Mouse (Mus musculus) retina, postnatal 7 days (tissue): ENCODE measurements around the gene Atp5j.

Experiments
- DNase-seq: peaks from one replicate; pipeline ENCODE4 v3.0.0-alpha.2; 2012; ENCODE audit warnings: low read depth, low spot score

Atp5j gene

DNA sequence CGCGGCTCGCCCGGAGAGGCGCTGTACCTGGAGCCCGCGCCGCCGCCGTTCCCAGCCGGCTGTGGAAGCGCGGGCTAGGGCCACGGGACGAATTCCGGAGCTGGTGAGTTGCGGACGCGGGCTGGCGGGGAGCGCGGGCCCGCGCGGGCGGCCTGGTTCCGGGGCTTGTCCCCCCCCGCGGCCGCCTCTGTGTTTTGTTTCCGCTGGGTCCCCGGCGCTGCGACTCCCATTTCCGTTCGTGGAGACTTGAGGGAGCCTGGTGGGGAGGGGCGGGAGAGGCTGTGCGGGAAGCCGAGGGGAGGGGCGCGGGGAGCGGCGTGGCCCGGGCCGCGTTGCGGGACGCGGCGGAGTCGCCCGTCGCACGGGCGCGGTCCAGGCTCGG lies at the start of gene Atp5j:
Atp5j (minus strand) TSS at position 185 of the 382 bp plus-strand sequence.
- DNase-seq, result peak; percentile 64

DNA sequence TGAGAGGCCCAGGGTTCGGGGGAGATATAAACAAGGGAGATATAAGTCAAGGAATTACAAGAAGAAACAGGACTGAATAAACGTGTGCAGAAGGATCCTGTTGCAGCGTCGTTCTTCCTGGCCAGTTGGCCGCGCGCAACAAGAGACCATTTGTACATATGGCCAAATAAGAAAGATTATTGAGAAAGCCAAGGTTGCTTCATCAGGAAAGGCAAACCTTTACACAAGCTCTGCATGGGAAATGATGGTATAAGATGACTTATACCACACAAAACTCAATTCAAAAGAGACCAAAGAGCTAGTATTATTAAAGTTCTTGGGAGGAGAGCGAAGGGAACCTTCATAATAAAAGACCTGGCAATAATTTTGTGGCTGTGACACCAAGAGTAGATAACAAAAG lies 49.1 kb upstream of the Atp5j start:
- no peak for DNase-seq

DNA sequence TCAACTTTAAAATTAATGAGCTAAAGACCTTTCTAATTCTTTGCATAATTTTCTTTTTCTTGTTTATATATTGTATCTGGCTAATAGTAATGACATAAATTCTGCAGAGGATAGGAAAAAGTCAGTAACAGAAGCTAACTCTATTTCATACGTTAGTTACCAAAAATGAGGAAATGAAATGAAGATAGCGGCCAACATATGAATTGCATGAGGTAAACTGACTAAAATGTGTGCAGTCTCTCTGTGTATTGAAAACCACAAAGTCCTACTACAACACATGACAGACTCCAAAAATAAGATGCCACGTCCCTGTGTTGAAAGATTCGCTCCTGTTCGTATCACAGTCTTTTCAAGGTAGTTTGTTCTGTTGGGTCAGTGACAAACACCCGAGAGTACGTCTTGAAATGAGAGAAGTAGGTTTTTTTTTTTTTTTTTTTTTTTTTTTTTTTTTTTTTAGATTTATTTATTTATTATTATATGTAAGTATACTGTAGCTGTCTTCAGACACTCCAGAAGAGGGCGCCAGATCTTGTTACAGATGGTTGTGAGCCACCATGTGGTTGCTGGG lies 46.4 kb upstream of the Atp5j start:
- DNase-seq, result no peak

DNA sequence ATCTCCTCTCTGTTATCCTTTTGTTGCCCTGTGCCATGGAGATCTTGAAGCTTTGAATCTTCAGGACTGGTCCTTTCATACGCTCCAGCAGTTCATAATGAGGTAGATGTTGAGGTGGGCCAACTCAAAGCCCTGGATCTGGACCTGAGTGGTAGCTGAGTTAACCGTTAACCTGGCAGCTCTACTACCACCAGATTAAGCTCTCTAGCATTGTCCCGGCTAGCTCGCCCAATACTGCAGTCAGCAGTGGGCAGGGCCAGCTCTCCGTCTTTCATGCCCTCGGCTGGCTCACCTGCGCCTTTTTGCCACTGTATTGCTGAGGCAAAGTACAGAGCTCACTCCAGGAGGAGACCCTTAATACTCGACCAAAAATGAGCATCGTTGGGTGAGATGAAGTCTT lies 45.7 kb upstream of the Atp5j start:
- no peak for DNase-seq

DNA sequence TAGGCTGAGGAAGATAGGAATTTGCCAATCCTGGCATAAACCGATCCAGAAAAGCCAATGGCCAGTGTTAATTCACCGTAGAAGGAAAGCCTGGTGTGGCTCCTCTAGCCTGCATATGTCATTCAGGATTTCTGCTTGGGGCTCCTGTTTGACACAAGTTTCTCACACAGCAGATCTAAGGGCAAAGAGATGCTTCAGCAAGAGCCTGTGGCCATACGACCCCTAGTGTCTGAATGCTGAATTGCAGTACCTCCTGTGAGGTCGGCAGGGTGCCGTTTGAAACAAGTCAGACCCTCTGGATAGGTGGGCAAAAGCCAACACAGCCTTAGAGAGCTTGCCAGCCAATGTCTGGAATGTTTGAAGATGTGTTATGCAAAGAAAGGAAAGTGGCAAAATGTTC lies 43.7 kb upstream of the Atp5j start:
- peak; percentile 48 for DNase-seq

GRCm38 (mm10) chr16:84876082-84876481 lies 40.7 kb upstream of the Atp5j start:
- DNase-seq, result no peak

- DNase-seq, result no peak
Observed at GRCm38 (mm10) chr16:84875718-84876035, 40.3 kb upstream of the Atp5j start.

GRCm38 (mm10) chr16:84875012-84875717 lies 39.7 kb upstream of the Atp5j start:
- no peak for DNase-seq

GRCm38 (mm10) chr16:84873805-84874204 lies 38.4 kb upstream of the Atp5j start:
- no peak for DNase-seq

DNA sequence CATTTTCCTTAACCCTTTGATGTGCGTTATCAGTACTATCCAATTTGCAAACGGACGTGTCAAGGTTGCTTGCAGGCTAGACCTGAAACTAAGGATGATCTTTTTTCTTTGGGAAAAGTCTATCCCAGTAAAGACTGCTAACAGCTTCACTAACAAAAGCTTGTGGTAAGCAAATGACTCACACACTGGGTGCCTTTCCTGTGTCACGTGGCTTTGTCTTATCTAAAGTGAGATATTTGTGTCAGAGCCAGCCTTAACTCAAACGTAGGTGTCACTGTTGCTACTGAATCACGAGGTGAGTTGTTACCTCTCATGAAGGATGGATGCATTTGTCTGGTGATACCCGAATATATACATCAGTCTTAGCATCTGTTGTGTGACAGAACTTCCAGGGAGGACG lies 29.2 kb upstream of the Atp5j start:
- DNase-seq, result no peak

DNA sequence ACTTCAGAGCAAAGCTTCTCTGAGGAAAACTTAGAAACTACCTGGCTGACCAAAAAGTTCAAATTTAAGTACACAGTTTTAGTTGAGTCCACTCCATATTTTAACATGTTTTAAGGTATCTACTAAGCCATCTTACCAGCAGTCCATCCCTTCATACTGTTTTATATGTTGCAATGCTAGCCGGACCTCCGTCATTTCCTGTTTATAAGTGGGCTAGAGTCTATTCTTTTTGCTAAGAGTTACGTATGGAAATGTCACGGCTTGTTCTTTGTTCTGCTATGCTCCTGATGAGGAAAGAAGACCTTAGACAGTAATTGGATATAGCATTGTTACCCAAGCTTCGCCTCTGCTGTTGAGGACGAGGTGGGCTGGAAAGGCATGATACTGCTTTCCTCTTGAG lies 18.1 kb upstream of the Atp5j start:
- no peak for DNase-seq

- DNase-seq, result no peak
Observed at GRCm38 (mm10) chr16:84838576-84838975, 3.2 kb upstream of the Atp5j start.

DNA sequence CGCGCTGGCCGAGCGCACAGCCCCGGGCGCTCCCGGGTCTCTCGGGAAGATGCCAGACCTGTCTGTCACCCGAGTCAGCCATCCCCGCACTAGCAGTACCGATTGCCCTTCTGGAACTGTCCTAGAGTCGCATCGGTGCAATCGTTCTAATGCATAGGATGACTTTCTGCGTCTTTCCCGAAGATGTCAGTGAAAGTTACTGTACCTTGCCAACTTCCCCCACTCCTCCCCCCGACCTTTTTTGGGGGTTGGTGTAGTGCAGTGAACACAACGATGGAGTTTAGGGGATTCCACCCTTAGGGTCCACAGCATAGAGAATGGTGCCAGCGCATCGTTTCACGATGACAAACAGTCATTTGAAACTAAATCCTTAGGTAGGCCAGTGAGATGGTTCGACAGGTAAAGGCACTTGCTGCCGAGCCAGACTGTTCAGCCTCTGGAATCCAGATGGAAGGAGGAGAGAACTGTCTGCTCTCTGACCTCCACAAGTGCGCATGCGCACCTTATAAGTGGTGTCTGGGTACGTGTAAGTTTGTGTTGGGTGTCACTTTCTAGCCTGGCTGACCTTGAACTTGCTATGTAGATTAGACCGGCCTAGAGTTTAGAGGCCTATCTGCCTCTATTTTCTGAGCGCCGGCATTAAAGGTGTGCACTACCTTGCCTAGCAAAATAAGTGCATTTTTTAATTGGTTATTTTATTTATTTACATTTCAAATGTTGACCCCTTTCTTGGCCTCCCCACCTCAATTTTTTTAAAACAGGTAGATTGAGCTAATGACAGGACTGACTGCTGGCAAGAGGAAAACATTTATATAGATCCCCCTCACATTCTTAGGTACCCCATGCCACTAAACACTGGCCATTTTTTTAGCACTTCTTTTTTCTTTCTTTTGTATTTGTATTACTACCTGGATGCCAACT lies 658 bp upstream of the Atp5j start:
- peak; percentile 28 for DNase-seq

- DNase-seq, result peak; percentile 93
Observed at GRCm38 (mm10) chr16:84834745-84835440, 532 bp downstream of the Atp5j start, which contains the start of gene Gabpa. Gabpa (plus strand) TSS chr16:84834925.

GRCm38 (mm10) chr16:84834344-84834743 lies 1.1 kb downstream of the Atp5j start:
- DNase-seq, result no peak

GRCm38 (mm10) chr16:84832736-84833135 lies 2.7 kb downstream of the Atp5j start:
- DNase-seq, result no peak

DNA sequence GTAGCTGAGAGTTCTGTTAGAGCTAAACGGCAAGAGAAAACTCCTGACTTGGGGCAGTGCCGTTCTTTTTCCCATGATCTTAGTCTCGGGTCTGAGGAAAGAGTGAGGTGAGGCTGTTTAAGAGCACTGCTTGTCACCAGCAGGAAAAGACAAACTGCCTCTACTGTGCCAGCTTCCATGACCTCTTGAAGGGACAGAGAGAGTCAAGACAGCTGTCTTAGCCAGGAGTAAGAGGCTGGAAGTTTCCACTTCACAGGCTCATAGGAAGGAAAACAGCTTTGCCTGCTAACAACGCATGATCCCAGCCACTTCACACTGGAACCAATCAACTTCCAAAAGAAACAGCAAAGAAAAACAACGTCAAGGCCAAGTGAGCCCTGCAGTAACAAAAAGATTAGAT lies 3.7 kb downstream of the Atp5j start:
- DNase-seq, result no peak

DNA sequence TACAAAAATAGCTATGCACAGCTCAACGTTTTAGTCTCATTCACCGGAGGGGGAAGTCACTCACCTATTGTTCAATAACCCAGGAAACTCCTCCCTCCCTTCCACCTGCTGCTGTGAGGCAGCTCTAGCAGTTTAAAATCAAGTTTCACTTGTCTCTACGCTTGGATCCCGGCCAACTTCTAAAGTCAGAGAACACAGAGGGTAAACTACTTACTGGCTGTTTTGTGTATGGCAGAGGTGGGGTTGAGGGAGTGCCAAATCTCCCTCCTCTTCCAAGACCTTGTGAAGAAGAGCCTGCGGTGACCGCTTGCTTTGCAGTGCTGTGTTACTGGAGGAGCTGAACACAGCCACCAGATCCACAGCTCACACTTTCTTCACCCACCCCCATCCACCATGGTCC lies 10.4 kb downstream of the Atp5j start:
- DNase-seq, result no peak

DNA sequence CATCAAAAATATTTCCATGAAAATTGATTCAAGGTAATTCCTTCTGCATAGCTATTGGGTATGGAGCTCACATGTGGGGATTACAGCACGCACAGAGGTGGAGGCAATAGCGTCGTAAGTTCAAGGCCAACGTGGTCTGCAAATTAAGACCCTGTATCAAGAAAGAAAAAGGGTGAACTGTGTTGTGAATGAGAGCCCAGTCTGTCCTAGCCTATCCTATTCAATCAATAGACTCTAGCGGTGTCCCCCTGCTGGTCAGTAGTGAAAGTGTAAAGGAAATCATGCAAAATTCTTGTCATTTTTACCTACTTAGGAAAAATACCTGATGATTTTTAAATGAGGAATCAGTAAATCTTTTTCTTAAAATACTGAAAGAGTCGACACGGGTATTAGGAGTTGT lies 18.0 kb downstream of the Atp5j start:
- DNase-seq, result peak; percentile 17

DNA sequence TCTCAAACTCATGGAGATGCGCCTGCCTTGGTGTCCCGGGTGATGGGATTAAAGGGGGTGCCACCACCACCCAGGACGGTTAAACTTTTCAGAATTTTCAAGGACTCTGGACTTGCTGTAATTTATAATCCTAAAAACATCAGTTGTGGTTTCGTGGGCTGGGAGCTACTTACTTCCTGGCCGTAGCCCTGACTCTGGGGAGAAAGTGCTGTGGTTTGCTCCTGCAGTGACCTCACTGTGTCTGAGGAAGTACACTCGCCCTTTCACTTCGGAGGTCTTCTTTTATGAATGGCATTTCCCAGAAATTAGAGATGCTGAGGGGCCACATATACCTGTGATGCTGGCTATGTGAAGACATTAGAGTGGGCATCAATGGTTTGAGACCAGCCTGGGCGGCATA lies 20.9 kb downstream of the Atp5j start:
- DNase-seq, result no peak

DNA sequence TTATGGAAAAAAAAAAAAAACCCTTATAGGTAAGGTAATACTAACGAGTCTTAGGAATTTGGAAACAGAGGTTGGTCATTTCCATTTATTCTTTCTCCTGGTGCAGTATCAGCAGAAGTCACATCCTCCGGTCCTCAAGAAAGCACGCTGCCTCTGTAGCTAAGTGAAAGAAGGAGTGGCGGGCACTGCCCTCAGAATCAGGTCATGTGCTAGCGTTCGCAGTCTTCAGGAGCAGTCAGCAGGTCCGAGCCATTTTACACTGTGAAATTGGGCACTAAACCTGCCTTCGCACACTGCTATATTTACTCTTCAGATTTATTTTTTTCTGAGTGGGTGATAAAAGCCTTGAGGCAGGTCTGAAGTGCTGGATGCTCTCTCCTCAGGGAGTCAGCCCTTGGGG lies 21.6 kb downstream of the Atp5j start:
- DNase-seq, result no peak

DNA sequence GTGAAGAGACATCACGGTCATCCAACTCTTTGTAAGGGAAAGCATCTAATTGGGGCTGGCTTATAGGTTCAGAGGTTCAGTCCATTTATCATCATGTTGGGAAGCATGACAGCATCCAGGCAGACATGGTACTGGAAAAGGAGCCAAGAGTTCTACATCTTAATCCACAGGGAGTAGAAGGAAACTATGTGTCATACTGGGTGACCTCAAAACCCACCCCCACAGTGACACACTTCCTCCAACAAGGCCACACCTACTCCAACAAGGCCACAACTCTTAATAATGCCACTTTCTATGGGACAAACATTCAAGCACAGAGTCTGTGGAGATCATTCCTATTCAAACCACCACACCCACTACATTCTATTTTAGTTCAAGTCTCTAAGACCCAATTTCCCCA lies 25.2 kb downstream of the Atp5j start:
- DNase-seq, result no peak
